Mouse (Mus musculus) G1E (cell line): ENCODE measurements around the gene Hs6st2.

ENCODE experiments used
- CTCF ChIP-seq: IDR thresholded peaks from 2 replicates; pipeline ENCODE4 v1.5.1; 2012; ENCODE audit warnings: low read depth, low read length, inconsistent platforms, mixed read lengths
- GATA1 ChIP-seq: IDR thresholded peaks from 2 replicates; pipeline ENCODE4 v1.6.1; 2012; ENCODE audit warnings: borderline replicate concordance, low read length, inconsistent platforms, mixed read lengths
- GATA2 ChIP-seq: IDR thresholded peaks from 2 replicates; pipeline ENCODE4 v1.6.1; 2012; ENCODE audit warnings: low read depth, low read length, inconsistent platforms, borderline replicate concordance
- POLR2AphosphoS5 ChIP-seq: IDR thresholded peaks from 2 replicates; pipeline ENCODE4 v1.6.1; 2012; ENCODE audit warnings: low read depth, low read length, inconsistent platforms; ENCODE audit not compliant: insufficient replicate concordance
- TAL1 ChIP-seq: conservative IDR thresholded peaks from 2 replicates; pipeline ENCODE4 v1.6.1; 2012; ENCODE audit warnings: low read depth, low read length, inconsistent platforms, mixed read lengths

GRCm38 (mm10) chrX:51590448-51591010 lies 91.1 kb downstream of the Hs6st2 start:
- TF ChIP-seq CTCF (no peak), GATA1 (no peak), POLR2AphosphoS5 (no peak), GATA2 (no peak), TAL1 (no peak)
